In the genomic region with DNA sequence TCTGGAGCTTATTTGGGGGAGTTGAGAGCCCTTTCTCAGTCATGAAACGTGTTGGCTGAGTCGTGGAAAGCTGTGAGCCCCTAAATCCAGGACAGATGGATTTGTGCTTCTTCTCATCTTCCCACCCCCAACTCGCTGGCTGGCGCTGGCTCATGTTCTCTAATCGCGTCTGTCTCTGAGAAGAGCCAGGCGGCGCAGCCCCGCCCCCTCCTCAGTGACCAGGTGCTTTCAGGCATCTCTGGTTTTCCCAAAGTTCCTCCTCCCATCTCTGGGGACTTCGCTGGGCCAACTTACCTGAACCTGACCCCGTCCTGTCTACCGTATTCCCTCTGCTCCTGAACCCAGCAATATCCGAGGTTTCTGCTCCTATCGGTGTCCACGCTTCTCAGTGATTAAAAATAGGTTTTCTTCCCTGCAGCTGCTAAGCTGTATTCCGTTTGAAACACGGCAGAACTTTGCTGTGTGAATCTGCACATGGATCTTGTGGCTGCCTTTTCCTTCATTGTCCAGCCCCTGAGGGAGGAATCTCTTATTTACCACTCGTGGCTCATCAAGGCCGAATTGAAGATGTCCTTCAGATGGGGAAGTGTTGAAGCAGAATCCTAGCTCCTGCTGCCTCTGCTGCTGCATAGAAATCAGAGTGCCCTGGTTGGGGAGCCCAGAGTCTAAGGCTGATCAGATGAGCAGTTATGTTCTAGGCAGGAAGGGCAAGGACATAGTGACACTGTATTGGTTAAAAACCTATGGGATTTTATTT, we compare ENCODE assay signal across 8 mouse cellular contexts. TPM values are rescaled to one million over a fixed set of nuclear protein-coding genes. Genes with fewer than 3 reads are reported as not detected.
A peak's percentile ranks its signal among the peaks of the same experiment; 100 is the strongest.
DNase-seq lines count a peak whose midpoint lies in the region; ATAC-seq lines count a peak whose summit lies in the region.

No protein-coding gene starts in this region.

- DNase-seq in layer of hippocampus, adult 11-12 months (ENCODE audit: low spot score): peak; percentile 74
- DNase-seq in layer of hippocampus, adult 9-10 months (ENCODE audit: low spot score): no peak
- no peak for DNase-seq in liver, embryonic 11.5 days (ENCODE audit: low spot score)
- no peak for DNase-seq in gastrocnemius, postnatal 4 days (ENCODE audit: low spot score in 2 of 2)

- H3K9me3 ChIP-seq in embryonic facial prominence, embryonic 13.5 days: no peaks in the 10 kb centered on the region
- no peaks in the 10 kb centered on the region for H3K9me3 ChIP-seq in hindbrain, embryonic 15.5 days
- no peaks in the 10 kb centered on the region for H3K9me3 ChIP-seq in liver, embryonic 11.5 days (ENCODE audit: control insufficient read depth, low read length)
- no peaks in the 10 kb centered on the region for H3K9me3 ChIP-seq in stomach, embryonic 14.5 days (ENCODE audit: control insufficient read depth, low read depth, low read length)

- H3K27me3 ChIP-seq in embryonic facial prominence, embryonic 13.5 days: no peaks in the 10 kb centered on the region
- H3K27me3 ChIP-seq in hindbrain, embryonic 15.5 days: no peaks in the 10 kb centered on the region
- peaks cover 20% of the 10 kb centered on the region for H3K27me3 ChIP-seq in liver, embryonic 11.5 days (replicated peaks; ENCODE audit: control insufficient read depth, insufficient read depth, low read length)
- no peaks in the 10 kb centered on the region for H3K27me3 ChIP-seq in stomach, embryonic 14.5 days (ENCODE audit: control insufficient read depth, insufficient read depth, low read length)

- 8% methylated on average over 19 of the region's 19 CpGs for WGBS in embryonic facial prominence, embryonic 13.5 days
- WGBS in hindbrain, embryonic 15.5 days: 7% methylated on average over 19 of the region's 19 CpGs
- WGBS in liver, embryonic 11.5 days: 14% methylated on average over 19 of the region's 19 CpGs
- WGBS in stomach, embryonic 14.5 days: 9% methylated on average over 19 of the region's 19 CpGs

- peak overlapping the region; percentile 11 for H3K4me3 ChIP-seq in embryonic facial prominence, embryonic 13.5 days
- H3K4me3 ChIP-seq in hindbrain, embryonic 15.5 days: peak overlapping the region; percentile 41
- no peak overlapping the region for H3K4me3 ChIP-seq in liver, embryonic 11.5 days (ENCODE audit: low read depth, low read length)
- H3K4me3 ChIP-seq in stomach, embryonic 14.5 days (ENCODE audit: low read depth, low read length): peak overlapping the region; percentile 10; the same call in 1 of the 2 replicates

- no peak for ATAC-seq in embryonic facial prominence, embryonic 13.5 days (ENCODE audit: insufficient number of reproducible peaks, insufficient read depth, low FRiP score, low TSS enrichment, low read depth)
- ATAC-seq in hindbrain, embryonic 15.5 days (ENCODE audit: low FRiP score, low read depth): peak; percentile 2; the same call in 1 of the 2 replicates
- ATAC-seq in liver, embryonic 11.5 days (replicated peaks; ENCODE audit: low FRiP score): no peak
- ATAC-seq in stomach, embryonic 14.5 days (ENCODE audit: insufficient number of reproducible peaks, insufficient read depth, low FRiP score, low read depth): no peak
- ATAC-seq in inflammation-experienced regulatory T-cells, adult 6 months: no peak

- peak overlapping the region; percentile 32; the same call in 1 of the 2 replicates for H3K9ac ChIP-seq in embryonic facial prominence, embryonic 13.5 days
- peak overlapping the region; percentile 46 for H3K9ac ChIP-seq in hindbrain, embryonic 15.5 days
- H3K9ac ChIP-seq in liver, embryonic 11.5 days (ENCODE audit: low read depth, low read length): no peak overlapping the region
- H3K9ac ChIP-seq in stomach, embryonic 14.5 days (replicated peaks; ENCODE audit: low read depth, low read length): no peak overlapping the region

- peak overlapping the region; percentile 73 for H3K4me2 ChIP-seq in embryonic facial prominence, embryonic 13.5 days
- peak overlapping the region; percentile 61 for H3K4me2 ChIP-seq in hindbrain, embryonic 15.5 days
- peak overlapping the region; percentile 40 for H3K4me2 ChIP-seq in liver, embryonic 11.5 days
- peak overlapping the region; percentile 36 for H3K4me2 ChIP-seq in stomach, embryonic 14.5 days (replicated peaks; ENCODE audit: low read depth, low read length)

- H3K27ac ChIP-seq in embryonic facial prominence, embryonic 13.5 days: peak overlapping the region; percentile 79
- peak overlapping the region; percentile 98 for H3K27ac ChIP-seq in hindbrain, embryonic 15.5 days (replicated peaks)
- no peak overlapping the region for H3K27ac ChIP-seq in liver, embryonic 11.5 days (ENCODE audit: low read depth, low read length)
- peak overlapping the region; percentile 78; the same call in 1 of the 2 replicates for H3K27ac ChIP-seq in stomach, embryonic 14.5 days (ENCODE audit: low read length)

- H3K36me3 ChIP-seq in embryonic facial prominence, embryonic 13.5 days: no peaks in the 10 kb centered on the region
- no peaks in the 10 kb centered on the region for H3K36me3 ChIP-seq in hindbrain, embryonic 15.5 days
- H3K36me3 ChIP-seq in liver, embryonic 11.5 days (ENCODE audit: control insufficient read depth, insufficient read depth, low read length): no peaks in the 10 kb centered on the region
- H3K36me3 ChIP-seq in stomach, embryonic 14.5 days (ENCODE audit: control insufficient read depth, insufficient read depth, low read length): no peaks in the 10 kb centered on the region

- peaks cover 36% of the 10 kb centered on the region for H3K4me1 ChIP-seq in embryonic facial prominence, embryonic 13.5 days
- H3K4me1 ChIP-seq in hindbrain, embryonic 15.5 days (replicated peaks): peaks cover 44% of the 10 kb centered on the region
- H3K4me1 ChIP-seq in liver, embryonic 11.5 days (replicated peaks; ENCODE audit: control insufficient read depth, insufficient read depth, low read length): peaks cover 7% of the 10 kb centered on the region
- peaks cover 22% of the 10 kb centered on the region; the same call in 1 of the 2 replicates for H3K4me1 ChIP-seq in stomach, embryonic 14.5 days (ENCODE audit: control insufficient read depth, insufficient read depth, low read length)

RNA-seq across cellular contexts. Expression of gene Psmg4, which starts 12.3 kb away (rescaled TPM):
- polyA plus RNA-seq in embryonic facial prominence, embryonic 13.5 days (2015; fragmentation: Nextera tagmentation; extraction: Ambion mirVana): 104 and 111 TPM in 2 replicates
- polyA plus RNA-seq in hindbrain, embryonic 15.5 days (2015; fragmentation: Nextera tagmentation; extraction: Ambion mirVana): 78.1 and 82.6 TPM in 2 replicates
- polyA plus RNA-seq in liver, embryonic 11.5 days (2014; fragmentation: Nextera tagmentation; extraction: Ambion mirVana): 85.0 and 91.4 TPM in 2 replicates
- 84.8 and 86.6 TPM in 2 replicates for polyA plus RNA-seq in stomach, embryonic 14.5 days (2014; fragmentation: Nextera tagmentation; extraction: Ambion mirVana)
- 10 to 100 TPM; 42.5 to 48.6 (median 45.6) TPM for polyA plus RNA-seq in inflammation-experienced regulatory T-cells, adult 6 months (2017; shearing (Covaris generic))
- 10 to 100 TPM; 38.1 to 41.7 TPM for total RNA-seq in gastrocnemius, postnatal 4 days (2021)

RNA-seq across cellular contexts. Expression of gene Tubb2b, which starts 20.2 kb away (rescaled TPM):
- polyA plus RNA-seq in embryonic facial prominence, embryonic 13.5 days (2015; fragmentation: Nextera tagmentation; extraction: Ambion mirVana): 45.6 and 46.3 TPM in 2 replicates
- 939 and 1,019 TPM in 2 replicates for polyA plus RNA-seq in hindbrain, embryonic 15.5 days (2015; fragmentation: Nextera tagmentation; extraction: Ambion mirVana)
- 7.6 and 7.7 TPM in 2 replicates for polyA plus RNA-seq in liver, embryonic 11.5 days (2014; fragmentation: Nextera tagmentation; extraction: Ambion mirVana)
- polyA plus RNA-seq in stomach, embryonic 14.5 days (2014; fragmentation: Nextera tagmentation; extraction: Ambion mirVana): 32.1 and 34.2 TPM in 2 replicates
- 1 to 10 TPM in 2 of 3 experiments, not detected in 1; 1.7 to 2.0 TPM for polyA plus RNA-seq in inflammation-experienced regulatory T-cells, adult 6 months (2017; shearing (Covaris generic))
- total RNA-seq in gastrocnemius, postnatal 4 days (2021): 10 to 100 TPM; 74.8 to 91.5 TPM

Comparison
In these comparisons a context has a peak if more than half of its experiments do, and no peak if none do; other contexts are left out.
1. H3K9ac ChIP-seq: peak in embryonic facial prominence, embryonic 13.5 days (single experiment) and hindbrain, embryonic 15.5 days (single experiment); none in liver, embryonic 11.5 days (single experiment) and stomach, embryonic 14.5 days (single experiment).
2. RNA of gene Tubb2b, which starts 20.2 kb away (polyA plus RNA-seq): 939 to 1,019 TPM in hindbrain, embryonic 15.5 days; 45.6 to 46.3 TPM in embryonic facial prominence, embryonic 13.5 days, 32.1 to 34.2 TPM in stomach, embryonic 14.5 days, 7.6 to 7.7 TPM in liver, embryonic 11.5 days and 1.7 to 2.0 TPM in inflammation-experienced regulatory T-cells, adult 6 months; every median in the first group is over 10 times any median in the second.
3. Peak in every context shown above with its lines, with median percentiles within 50 percentile points of each other: H3K4me2 ChIP-seq.